12 mouse cellular contexts compared by ENCODE assay signal in genomic region chr5:130089177-130089576, GRCm38 (mm10). TPM values are rescaled to one million over a fixed set of nuclear protein-coding genes. Genes with fewer than 3 reads are reported as not detected.
DNase-seq lines count a peak whose midpoint lies in the region; ATAC-seq and TF ChIP-seq lines count a peak whose summit lies in the region.
"Had no signal": no experiment of that assay in that cellular context is flagged by ENCODE, and none has a peak within 500 bp of the region (broad histone marks: within the 10 kb centered on the region; RNA-seq: fewer than 3 reads in every experiment).

No protein-coding gene starts in this region.

- WGBS in kidney, postnatal 0 days: 58% methylated on average over 7 of the region's 7 CpGs
- 54% methylated on average over 7 of the region's 7 CpGs for WGBS in olfactory bulb, adult 2 months

- no peak for TF ChIP-seq POLR2A in embryonic fibroblast, embryonic 13.5 days (IDR thresholded peaks at IDR 0.05; ENCODE audit: low read depth, low read length)
- TF ChIP-seq POLR2A in olfactory bulb, adult 2 months (IDR thresholded peaks at IDR 0.05; ENCODE audit: insufficient read depth, low read depth, low read length): no peak

- no peaks in the 10 kb centered on the region for H3K4me1 ChIP-seq in kidney, postnatal 0 days (replicated peaks; ENCODE audit: insufficient read depth, low read length)
- H3K4me1 ChIP-seq in embryonic fibroblast, embryonic 13.5 days (ENCODE audit: control insufficient read depth, insufficient read depth, low read length): peaks cover 9% of the 10 kb centered on the region; the same call in 1 of the 2 replicates
- peaks cover 19% of the 10 kb centered on the region for H3K4me1 ChIP-seq in olfactory bulb, adult 2 months (ENCODE audit: control insufficient read depth, insufficient read depth, low read length)

- H3K36me3 ChIP-seq in kidney, postnatal 0 days (ENCODE audit: insufficient read depth, low read length): no peaks in the 10 kb centered on the region
- H3K36me3 ChIP-seq: G1E had no signal

- H3K27me3 ChIP-seq in kidney, postnatal 0 days (ENCODE audit: insufficient read depth, low read length): no peaks in the 10 kb centered on the region
- H3K27me3 ChIP-seq: heart, embryonic 13.5 days had no signal

- TF ChIP-seq CTCF in kidney, postnatal 0 days (IDR thresholded peaks at IDR 0.05; ENCODE audit: low read depth): no peak
- TF ChIP-seq CTCF in embryonic fibroblast, embryonic 13.5 days (IDR thresholded peaks at IDR 0.05; ENCODE audit: borderline replicate concordance, insufficient read depth, low read length): no peak
- TF ChIP-seq CTCF in olfactory bulb, adult 2 months (IDR thresholded peaks at IDR 0.05; ENCODE audit: insufficient read depth, low read depth, low read length): no peak

- H3K4me3 ChIP-seq in kidney, postnatal 0 days (replicated peaks; ENCODE audit: low read depth, low read length): no peak overlapping the region
- no peak overlapping the region for H3K4me3 ChIP-seq in embryonic fibroblast, embryonic 13.5 days (ENCODE audit: insufficient read depth, low read length)
- no peak overlapping the region for H3K4me3 ChIP-seq in olfactory bulb, adult 2 months (ENCODE audit: insufficient read depth, low read depth, low read length)
- H3K4me3 ChIP-seq: heart, embryonic 13.5 days had no signal

- H3K4me2 ChIP-seq in kidney, postnatal 0 days (ENCODE audit: low read length): no peak overlapping the region
- H3K4me2 ChIP-seq: heart, embryonic 13.5 days had no signal

- H3K9ac ChIP-seq in kidney, postnatal 0 days (ENCODE audit: low read depth, low read length): peak overlapping the region; percentile 18; the same call in 1 of the 2 replicates
- H3K9ac ChIP-seq: forebrain, postnatal 0 days; heart, embryonic 13.5 days had no signal

- DNase-seq in kidney, postnatal 0 days (ENCODE audit: low spot score): no peak
- DNase-seq in kidney, postnatal 10 days: no peak
- peak; percentile 41 to 44 for DNase-seq in B cell, adult 2 months
- DNase-seq in frontal cortex, adult 2 months (ENCODE audit: extremely low spot score in 1 of 2, low spot score in 1 of 2): no peak
- DNase-seq in cerebellum, postnatal 36 days: no peak
- DNase-seq: forebrain, postnatal 0 days; lung, adult 18-20 months; midbrain, embryonic 14.5 days had no signal

- H3K9me3 ChIP-seq in kidney, postnatal 0 days (replicated peaks; ENCODE audit: low read length): no peaks in the 10 kb centered on the region
- H3K9me3 ChIP-seq: G1E; heart, embryonic 13.5 days had no signal

- H3K27ac ChIP-seq in kidney, postnatal 0 days: 0 out of 2 replicates have a peak overlapping the region, but pooled peaks have one; percentile 8
- peak overlapping the region; percentile 15 for H3K27ac ChIP-seq in embryonic fibroblast, embryonic 13.5 days (ENCODE audit: insufficient read depth, low read length)
- H3K27ac ChIP-seq in olfactory bulb, adult 2 months (ENCODE audit: insufficient read depth, low read depth, low read length): peak overlapping the region; percentile 84
- H3K27ac ChIP-seq: heart, embryonic 13.5 days had no signal

- ATAC-seq in kidney, postnatal 0 days (replicated peaks; ENCODE audit: low FRiP score, low read depth): no peak
- ATAC-seq: forebrain, postnatal 0 days had no signal

RNA-seq across cellular contexts. Expression of gene Tpst1, which starts 16.1 kb away (rescaled TPM):
- polyA plus RNA-seq in kidney, postnatal 0 days (2015; fragmentation: Nextera tagmentation; extraction: Ambion mirVana): 63.9 and 66.5 TPM in 2 replicates
- polyA plus RNA-seq in embryonic fibroblast, embryonic 13.5 days (2011; ENCODE audit: insufficient read length, low read depth, missing spikeins): 34.0 and 44.9 TPM in 2 replicates
- polyA plus RNA-seq in olfactory bulb, adult 2 months (2012; ENCODE audit: insufficient read depth, insufficient read length, low replicate concordance, missing spikeins): not detected in 2 replicates
- 32.1 and 34.5 TPM in 2 replicates for polyA plus RNA-seq in frontal cortex, adult 2 months (2012; rRNA removed)
- polyA plus RNA-seq: G1E had no signal

RNA-seq across cellular contexts. Expression of gene Kctd7, which starts 55.5 kb away (rescaled TPM):
- polyA plus RNA-seq in kidney, postnatal 0 days (2015; fragmentation: Nextera tagmentation; extraction: Ambion mirVana): 4.0 and 4.2 TPM in 2 replicates
- polyA plus RNA-seq in embryonic fibroblast, embryonic 13.5 days (2011; ENCODE audit: insufficient read length, low read depth, missing spikeins): 3.6 and 4.4 TPM in 2 replicates
- polyA plus RNA-seq in olfactory bulb, adult 2 months (2012; ENCODE audit: insufficient read depth, insufficient read length, low replicate concordance, missing spikeins): not detected in 2 replicates
- 8.4 and 10.7 TPM in 2 replicates for polyA plus RNA-seq in frontal cortex, adult 2 months (2012; rRNA removed)

Comparison
In these comparisons a context has a peak if more than half of its experiments do, and no peak if none do; other contexts are left out.
1. DNase-seq: peak in B cell, adult 2 months (2 of 2); none in kidney, postnatal 0 days (single experiment), kidney, postnatal 10 days (single experiment), frontal cortex, adult 2 months (0 of 2) and cerebellum, postnatal 36 days (0 of 2).
2. H3K27ac ChIP-seq: peak in every context shown above with its lines; median percentile 84 in olfactory bulb, adult 2 months; 15 in embryonic fibroblast, embryonic 13.5 days; 8 in kidney, postnatal 0 days.